Mouse (Mus musculus) bone marrow, adult 2 months (tissue): ENCODE data around the gene Napa. TPM values are rescaled to one million over a fixed set of nuclear protein-coding genes. Genes with fewer than 3 reads are reported as not detected.

ENCODE experiments used
- H3K27ac ChIP-seq: fragments of 200-500 bp; 2 replicates; pipeline ENCODE4 v1.5.1; 2012; ENCODE audit warnings: low read depth, mild to moderate bottlenecking, control low read depth, inconsistent platforms, low read length; ENCODE audit not compliant: control insufficient read depth, poor library complexity, insufficient read depth
- H3K4me1 ChIP-seq: fragments of 200-500 bp; 2 replicates; pipeline ENCODE4 v1.6.1; 2011; ENCODE audit warnings: low read length; ENCODE audit not compliant: control insufficient read depth, insufficient read depth
- H3K4me3 ChIP-seq: fragments of 200-500 bp; replicated peaks from 2 replicates; pipeline ENCODE3; 2011; ENCODE audit warnings: mild to moderate bottlenecking, low read depth, low read length, control low read depth; ENCODE audit not compliant: control insufficient read depth
- CTCF ChIP-seq: fragments of 200-500 bp; IDR thresholded peaks from 2 replicates; pipeline ENCODE4 v1.5.1; 2011; ENCODE audit warnings: low read length, control low read depth; ENCODE audit not compliant: control insufficient read depth, insufficient read depth
- POLR2A ChIP-seq: fragments of 200-500 bp; IDR thresholded peaks from 2 replicates; pipeline ENCODE4 v1.6.1; 2011; ENCODE audit warnings: low read depth, mild to moderate bottlenecking, control low read depth, low read length, borderline replicate concordance; ENCODE audit not compliant: control insufficient read depth
- WGBS: fragments of 180-500 bp; shearing (Covaris S2); methylation state at CpG from one replicate; pipeline ENCODE4 v1.1.7; 2018; 5-methylcytosine and 5-hydroxymethylcytosine counted together
- polyA plus RNA-seq: library from polyadenylated mRNA; stranded (reverse); fragments of >200 nt; gene quantifications from 2 replicates; pipeline ENCODE4 v1.2.4, GENCODE M21; 2011; ENCODE audit warnings: low replicate concordance; ENCODE audit not compliant: missing spikeins, insufficient read depth, insufficient read length

Gene Napa
- polyA plus RNA-seq, 1 experiment, result 126 TPM

DNA sequence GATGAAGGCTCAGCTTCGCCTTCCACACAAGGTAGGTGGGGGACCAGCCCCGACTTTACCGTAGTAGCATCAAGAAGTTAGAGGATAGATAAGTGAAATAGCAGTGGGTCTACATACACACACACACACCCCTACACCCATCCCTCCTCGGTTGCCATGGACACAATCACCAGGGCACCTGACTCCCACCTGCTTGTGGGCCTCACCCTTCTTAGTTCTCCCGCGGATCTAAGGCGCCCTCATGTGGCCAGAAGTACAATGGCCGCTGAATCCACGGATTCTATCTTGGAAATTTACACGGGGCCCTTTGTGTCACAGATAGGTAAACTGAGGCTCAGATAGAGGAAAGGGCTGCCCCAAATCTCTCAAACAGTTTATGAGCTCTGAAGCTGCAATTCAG lies 55.3 kb downstream of the Napa start:
- Histone ChIP-seq H3K4me3 (no peak overlapping the region), H3K4me1 (no peaks in the 10 kb centered on the region), H3K27ac (no peak overlapping the region)
- TF ChIP-seq POLR2A (no peak), CTCF (peak; percentile 76)
- WGBS, result 17% methylated on average over 10 of the region's 10 CpGs

DNA sequence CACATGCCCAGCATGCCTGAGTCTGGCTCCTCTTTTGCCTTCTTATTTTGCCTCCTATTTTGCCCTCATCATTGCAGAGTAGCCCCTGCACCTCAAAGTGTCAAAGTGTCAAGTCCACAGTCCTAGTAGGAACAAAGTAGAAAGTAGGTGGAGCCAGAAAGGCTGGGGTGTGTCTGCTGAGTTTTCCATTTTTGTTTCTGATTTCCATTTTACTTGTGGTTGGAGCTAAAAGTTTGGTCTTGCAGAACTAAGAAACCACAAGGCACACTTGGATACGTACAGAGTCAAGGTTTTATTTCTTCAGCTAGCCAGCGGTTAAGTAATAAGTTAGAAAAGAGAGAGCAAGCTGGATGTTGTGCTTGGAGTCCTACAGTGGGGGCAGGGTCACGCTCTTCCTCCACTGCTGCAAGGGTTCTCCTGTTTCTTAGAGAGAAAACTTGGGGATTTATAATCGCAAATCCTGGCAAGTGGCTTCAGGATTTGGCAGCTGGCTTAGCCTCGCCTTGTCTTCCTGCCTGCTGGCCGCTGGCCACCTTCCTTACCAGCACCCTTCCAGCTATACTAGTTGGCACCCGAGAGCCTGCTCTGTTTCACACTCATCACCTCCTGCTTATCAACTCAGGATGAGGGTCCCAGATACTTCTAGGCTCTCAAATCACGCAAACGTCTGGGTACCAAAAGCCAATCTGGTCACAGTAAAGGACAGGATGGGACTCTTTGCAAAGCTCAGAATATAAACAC lies 57.0 kb downstream of the Napa start:
- no peak overlapping the region for H3K4me3 ChIP-seq
- 51% methylated on average over 9 of the region's 9 CpGs for WGBS
- H3K4me1 ChIP-seq, result no peaks in the 10 kb centered on the region
- no peak overlapping the region for H3K27ac ChIP-seq
- TF ChIP-seq POLR2A, result no peak
- no peak for TF ChIP-seq CTCF

DNA sequence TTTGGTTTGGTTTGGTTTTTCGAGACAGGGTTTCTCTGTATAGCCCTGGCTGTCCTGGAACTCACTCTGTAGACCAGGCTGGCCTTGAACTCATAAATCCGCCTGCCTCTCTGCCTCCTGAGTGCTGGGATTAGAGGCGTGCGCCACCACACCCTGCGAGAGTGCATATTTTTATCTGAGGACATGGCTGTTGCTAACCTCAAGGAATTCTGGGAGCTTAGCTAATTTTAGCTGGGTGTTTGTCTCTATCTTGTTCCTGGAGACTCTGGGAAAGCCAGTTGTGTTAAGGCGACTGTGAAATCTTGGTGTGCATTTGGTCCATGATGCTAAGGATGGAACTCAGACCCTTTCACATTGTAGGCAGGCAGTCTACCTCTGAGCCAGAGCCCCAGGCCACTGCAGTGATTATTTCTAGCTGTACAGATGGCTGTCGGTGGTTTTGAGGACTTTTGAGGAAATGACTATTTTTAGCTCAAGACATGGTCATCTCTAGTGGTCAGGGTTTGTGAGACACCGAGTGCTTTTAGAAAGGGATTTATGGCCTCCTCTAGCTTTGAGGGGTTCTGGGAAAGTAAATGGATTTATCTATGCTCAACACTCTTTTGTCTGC lies 58.0 kb downstream of the Napa start:
- no peak overlapping the region for H3K27ac ChIP-seq
- 37% methylated on average over 8 of the region's 8 CpGs for WGBS
- H3K4me3 ChIP-seq, result no peak overlapping the region
- no peaks in the 10 kb centered on the region for H3K4me1 ChIP-seq
- TF ChIP-seq POLR2A (no peak), CTCF (no peak)

DNA sequence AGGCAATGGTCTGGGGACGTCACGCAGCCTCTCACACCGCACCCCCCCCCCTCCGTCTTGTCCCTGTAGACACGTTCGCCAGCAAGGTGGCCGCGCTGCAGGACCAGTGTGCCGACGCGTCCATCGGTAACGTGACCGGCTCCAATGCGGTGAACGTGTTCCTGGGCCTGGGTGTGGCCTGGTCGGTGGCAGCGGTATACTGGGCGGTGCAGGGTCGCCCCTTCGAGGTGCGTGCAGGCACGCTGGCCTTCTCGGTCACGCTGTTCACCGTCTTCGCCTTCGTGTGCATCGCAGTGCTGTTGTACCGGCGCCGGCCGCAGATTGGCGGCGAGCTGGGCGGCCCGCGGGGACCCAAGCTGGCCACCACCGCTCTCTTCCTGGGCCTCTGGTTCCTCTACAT lies 60.5 kb downstream of the Napa start:
- H3K27ac ChIP-seq, result no peak overlapping the region
- 11% methylated on average over 39 of the region's 39 CpGs for WGBS
- TF ChIP-seq POLR2A (no peak), CTCF (no peak)
- no peak overlapping the region for H3K4me3 ChIP-seq
- no peaks in the 10 kb centered on the region for H3K4me1 ChIP-seq

DNA sequence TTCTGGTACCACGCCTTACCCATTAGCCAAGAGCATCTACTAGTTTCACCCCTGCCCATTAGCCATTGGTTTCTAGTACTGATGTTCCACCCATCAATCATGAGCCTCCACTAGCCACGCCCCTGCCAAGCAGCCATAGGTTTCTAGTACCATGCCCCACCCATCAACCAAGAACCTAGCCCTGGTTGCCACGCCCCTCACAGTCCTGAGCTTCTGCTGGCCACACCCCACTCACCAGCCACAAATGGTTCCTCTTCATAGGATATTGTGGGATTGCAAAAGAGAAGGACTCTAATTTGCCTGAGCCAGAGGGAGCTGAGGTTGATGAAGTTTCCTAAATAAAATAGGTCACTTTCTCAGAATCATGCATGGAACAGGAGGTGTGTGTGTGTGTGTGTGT lies 62.4 kb downstream of the Napa start:
- Histone ChIP-seq H3K4me3 (no peak overlapping the region), H3K27ac (no peak overlapping the region), H3K4me1 (no peaks in the 10 kb centered on the region)
- TF ChIP-seq CTCF, result no peak
- TF ChIP-seq POLR2A, result no peak
- WGBS, result 47% methylated on average over 3 of the region's 3 CpGs

- H3K27ac ChIP-seq, result no peak overlapping the region
- TF ChIP-seq POLR2A (no peak), CTCF (no peak)
- 87% methylated on average over 9 of the region's 9 CpGs for WGBS
Measured at GRCm38 (mm10) chr7:16161302-16161701, 63.0 kb downstream of the Napa start.

DNA sequence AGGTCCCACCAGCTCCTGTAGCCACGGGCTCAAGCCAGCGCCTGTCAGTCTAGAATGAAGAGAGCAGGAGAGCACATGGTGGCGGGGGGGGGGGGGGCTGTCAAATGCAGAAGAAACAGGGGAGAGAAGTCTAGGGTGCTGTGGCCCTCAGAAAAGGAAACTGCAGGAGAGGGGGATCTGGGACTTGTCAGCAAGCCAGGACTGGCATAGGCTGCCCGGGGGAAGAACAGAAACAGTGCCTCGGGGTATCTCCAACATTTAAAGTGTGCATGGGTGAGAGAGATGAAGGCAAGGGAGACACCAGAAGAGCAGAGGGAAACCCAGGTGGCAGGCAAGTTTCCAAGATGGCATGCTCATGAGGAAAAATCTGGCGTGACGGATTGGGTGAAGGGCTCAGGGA lies 63.8 kb downstream of the Napa start:
- TF ChIP-seq POLR2A, result no peak
- TF ChIP-seq CTCF, result no peak
- Histone ChIP-seq H3K27ac (no peak overlapping the region), H3K4me3 (no peak overlapping the region), H3K4me1 (no peaks in the 10 kb centered on the region)
- WGBS, result 68% methylated on average over 7 of the region's 7 CpGs

More at GRCm38 (mm10) chr7:16161302-16161701, 63.0 kb downstream of the Napa start:
- Histone ChIP-seq H3K4me1 (no peaks in the 10 kb centered on the region), H3K4me3 (no peak overlapping the region)

Other genes with a start within 250 kb of the Napa start
- gene Crx, start 218.5 kb upstream of the Napa start, polyA plus RNA-seq, result not detected in 2 replicates
- 1.4 TPM in 1 of 2 replicates, not detected in the other for gene Crxos, start 215.8 kb upstream of the Napa start, polyA plus RNA-seq
- gene Selenow, start 176.1 kb upstream of the Napa start, polyA plus RNA-seq, result 159 and 175 TPM in 2 replicates
- gene Nop53, start 152.4 kb upstream of the Napa start, polyA plus RNA-seq, result 96.9 and 171 TPM in 2 replicates
- 4.9 and 7.8 TPM in 2 replicates for gene Ehd2, start 130.9 kb upstream of the Napa start, polyA plus RNA-seq
- gene Bicra, start 50.5 kb upstream of the Napa start, polyA plus RNA-seq, result 16.7 and 27.9 TPM in 2 replicates
- gene Zfp541, start 36.6 kb upstream of the Napa start, polyA plus RNA-seq, result not detected in 2 replicates
- gene Kptn, start 21.4 kb downstream of the Napa start, polyA plus RNA-seq, result 7.5 and 10.5 TPM in 2 replicates
- gene Slc8a2, start 31.4 kb downstream of the Napa start, polyA plus RNA-seq, result not detected in 2 replicates
- 5.4 and 7.8 TPM in 2 replicates for gene Meis3, start 76.6 kb downstream of the Napa start, polyA plus RNA-seq
- 9.4 and 11.9 TPM in 2 replicates for gene Dhx34, start 123.6 kb downstream of the Napa start, polyA plus RNA-seq
- gene C5ar2, start 145.7 kb downstream of the Napa start, polyA plus RNA-seq, result 4.2 TPM in 2 replicates
- gene C5ar1, start 161.1 kb downstream of the Napa start, polyA plus RNA-seq, result 9.0 and 17.2 TPM in 2 replicates
- gene Inafm1, start 175.2 kb downstream of the Napa start, polyA plus RNA-seq, result 19.8 and 23.6 TPM in 2 replicates
- gene Ccdc9, start 188.3 kb downstream of the Napa start, polyA plus RNA-seq, result 108 and 194 TPM in 2 replicates
- gene Bbc3, start 209.9 kb downstream of the Napa start, polyA plus RNA-seq, result 4.4 and 9.2 TPM in 2 replicates